Mouse (Mus musculus) stomach, embryonic 16.5 days (tissue): ENCODE results near the gene Crnkl1. TPM values are rescaled to one million over a fixed set of nuclear protein-coding genes. Genes with fewer than 3 reads are reported as not detected.

Source experiments
- ATAC-seq: fragments of 200-750 bp; cut with Nextera tagmentation; 2 replicates; pipeline ENCODE4 v1.8.0; 2017; ENCODE audit warnings: moderate number of reproducible peaks, moderate TSS enrichment; ENCODE audit not compliant: insufficient read depth, low FRiP score
- H3K27ac ChIP-seq: fragments of 300-500 bp; sonication (generic); 2 replicates; pipeline ENCODE4 v1.5.1; 2014; ENCODE audit warnings: low read length
- H3K27me3 ChIP-seq: fragments of 300-500 bp; sonication (generic); 2 replicates; pipeline ENCODE4 v1.6.1; 2014; ENCODE audit warnings: low read length, control low read depth, mixed read lengths; ENCODE audit not compliant: control insufficient read depth, insufficient read depth
- H3K36me3 ChIP-seq: fragments of 300-500 bp; sonication (generic); 2 replicates; pipeline ENCODE4 v1.6.1; 2014; ENCODE audit warnings: low read length; ENCODE audit not compliant: control insufficient read depth, insufficient read depth
- H3K4me1 ChIP-seq: fragments of 300-500 bp; sonication (generic); 2 replicates; pipeline ENCODE4 v1.6.1; 2014; ENCODE audit warnings: low read length, control low read depth, mixed read lengths; ENCODE audit not compliant: control insufficient read depth, insufficient read depth
- H3K4me2 ChIP-seq: fragments of 300-500 bp; sonication (generic); 2 replicates; pipeline ENCODE4 v1.6.1; 2014; ENCODE audit warnings: low read depth, low read length, mixed read lengths
- H3K4me3 ChIP-seq: fragments of 300-500 bp; sonication (generic); replicated peaks from 2 replicates; pipeline ENCODE4 v1.5.1; 2014; ENCODE audit warnings: mild to moderate bottlenecking, low read length
- H3K9ac ChIP-seq: fragments of 300-500 bp; sonication (generic); 2 replicates; pipeline ENCODE4 v1.6.1; 2014; ENCODE audit warnings: low read length
- H3K9me3 ChIP-seq: fragments of 300-500 bp; sonication (generic); replicated peaks from 2 replicates; pipeline ENCODE4 v1.6.1; 2016; ENCODE audit warnings: low read length, control low read depth; ENCODE audit not compliant: control insufficient read depth
- WGBS: fragments of 180-500 bp; shearing (Covaris S2); extraction: QIAGEN DNeasy Blood & Tissue Kit; methylation state at CpG from one replicate; pipeline ENCODE4 v1.1.7; 2014; 5-methylcytosine and 5-hydroxymethylcytosine counted together
- microRNA-seq: library from miRNA; unstranded; fragments of <30 nt; microRNA quantifications from one replicate; pipeline ENCODE4, GENCODE M21; 2016
- polyA plus RNA-seq: library from polyadenylated mRNA; unstranded; fragments of >200 nt; fragmentation: Nextera tagmentation; extraction: Ambion mirVana; gene quantifications from 2 replicates; pipeline ENCODE4 v1.2.1, GENCODE M21; 2015

Gene Crnkl1
- polyA plus RNA-seq, 1 experiment from 2014 or later, result 24.8 TPM

GRCm38 (mm10) chr2:145872099-145872498 is 62.7 kb downstream of the Crnkl1 start:
- H3K9me3 ChIP-seq, result 0 out of 2 replicates have a peak, but pooled peaks cover 2% of the 10 kb centered on the region
- H3K4me1 ChIP-seq, result peaks cover 8% of the 10 kb centered on the region
- H3K4me3 ChIP-seq, result no peak overlapping the region
- 78% methylated on average over 1 of the region's 1 CpGs for WGBS
- peak overlapping the region; percentile 59; the same call in 1 of the 2 replicates for H3K27ac ChIP-seq
- H3K4me2 ChIP-seq, result no peak overlapping the region
- H3K9ac ChIP-seq, result no peak overlapping the region
- no peaks in the 10 kb centered on the region for H3K27me3 ChIP-seq
- ATAC-seq, result peak; percentile 60; the same call in 1 of the 2 replicates
- H3K36me3 ChIP-seq, result peaks cover 5% of the 10 kb centered on the region; the same call in 1 of the 2 replicates

- Histone ChIP-seq H3K4me2 (no peak overlapping the region), H3K4me1 (peaks cover 8% of the 10 kb centered on the region), H3K27ac (peak overlapping the region; percentile 59; the same call in 1 of the 2 replicates), H3K27me3 (no peaks in the 10 kb centered on the region), H3K36me3 (peaks cover 12% of the 10 kb centered on the region; the same call in 1 of the 2 replicates), H3K9ac (no peak overlapping the region), H3K4me3 (no peak overlapping the region), H3K9me3 (0 out of 2 replicates have a peak, but pooled peaks cover 4% of the 10 kb centered on the region)
- ATAC-seq, result no peak
- WGBS, result 73% methylated on average over 4 of the region's 4 CpGs
These were observed 63.5 kb downstream of the Crnkl1 start for GRCm38 (mm10) chr2:145871308-145871707.

Small RNAs within 50 kb of the gene (microRNA-seq; reads per million reads assigned to microRNA genes)
- gene Gm25026, result not detected

Other genes starting within 250 kb of the Crnkl1 start
- 144 and 160 TPM in 2 replicates for gene Naa20, start 32.9 kb downstream of the Crnkl1 start, polyA plus RNA-seq
- 0.12 and 0.13 TPM in 2 replicates for gene Cfap61, start 230 bp downstream of the Crnkl1 start, polyA plus RNA-seq